Mouse (Mus musculus): ENCODE results near the gene Caskin1.

GRCm38 (mm10) chr17:24533099-24533992 lies 44.9 kb downstream of the Caskin1 start:
- TF ChIP-seq CTCF (IDR thresholded peaks at IDR 0.05; ENCODE audit: control insufficient read depth, insufficient read depth, insufficient read length) (no peak), MAX (IDR thresholded peaks at IDR 0.05) (no peak), USF1 (IDR thresholded peaks at IDR 0.05; ENCODE audit: low read depth) (no peak)

All from C2C12 (cell line).